Mouse (Mus musculus) kidney, embryonic 15.5 days (tissue): ENCODE results near the gene Ces2c. TPM values are rescaled to one million over a fixed set of nuclear protein-coding genes. Genes with fewer than 3 reads are reported as not detected.
"Not testable (repeated sequence)": the region's sequence is repeated elsewhere in the genome, so short reads cannot be mapped to it uniquely, and the experiment has no call there.

Experiments used
- ATAC-seq: fragments of 200-750 bp; cut with Nextera tagmentation; replicated peaks from 2 replicates; pipeline ENCODE4 v1.8.0; 2017; ENCODE audit warnings: moderate TSS enrichment; ENCODE audit not compliant: low FRiP score
- H3K27ac ChIP-seq: fragments of 300-500 bp; sonication (generic); 2 replicates; pipeline ENCODE4 v1.5.1; 2015; ENCODE audit warnings: mild to moderate bottlenecking, inconsistent platforms
- H3K27me3 ChIP-seq: fragments of 300-500 bp; sonication (generic); 2 replicates; pipeline ENCODE4 v1.6.1; 2015; ENCODE audit warnings: inconsistent platforms
- H3K36me3 ChIP-seq: fragments of 300-500 bp; sonication (generic); 2 replicates; pipeline ENCODE4 v1.6.1; 2015; ENCODE audit warnings: inconsistent platforms
- H3K4me1 ChIP-seq: fragments of 300-500 bp; sonication (generic); 2 replicates; pipeline ENCODE4 v1.6.1; 2015; ENCODE audit warnings: inconsistent platforms
- H3K4me2 ChIP-seq: fragments of 300-500 bp; sonication (generic); 2 replicates; pipeline ENCODE4 v1.6.1; 2015; ENCODE audit warnings: moderate library complexity, mild to moderate bottlenecking, inconsistent platforms
- H3K4me3 ChIP-seq: fragments of 300-500 bp; sonication (generic); replicated peaks from 2 replicates; pipeline ENCODE4 v1.5.1; 2015; ENCODE audit warnings: mild to moderate bottlenecking, inconsistent platforms
- H3K9ac ChIP-seq: fragments of 300-500 bp; sonication (generic); 2 replicates; pipeline ENCODE4 v1.6.1; 2015; ENCODE audit warnings: mild to moderate bottlenecking, inconsistent platforms
- H3K9me3 ChIP-seq: fragments of 300-500 bp; sonication (generic); replicated peaks from 2 replicates; pipeline ENCODE4 v1.6.1; 2016; ENCODE audit warnings: inconsistent platforms
- WGBS: fragments of 180-500 bp; shearing (Covaris S2); methylation state at CpG from one replicate; pipeline ENCODE4 v1.1.7; 2015; ENCODE audit warnings: mixed read lengths; 5-methylcytosine and 5-hydroxymethylcytosine counted together
- polyA plus RNA-seq: library from polyadenylated mRNA; unstranded; fragments of >200 nt; fragmentation: Nextera tagmentation; extraction: Ambion mirVana; gene quantifications from 2 replicates; pipeline ENCODE4 v1.2.1, GENCODE M21; 2015

Ces2c gene
- 0.08 and 0.19 TPM in 2 replicates for polyA plus RNA-seq

GRCm38 (mm10) chr8:104846831-104847230 lies at the start of gene Ces2c:
Gene Ces2c (plus strand): TSS chr8:104847068.
- no peak within 1 kb of the TSS for H3K4me2 ChIP-seq
- H3K4me1 ChIP-seq: no peaks in the 10 kb centered on the region
- ATAC-seq: no peak
- H3K4me3 ChIP-seq: no peak within 1 kb of the TSS
- no peaks in the 10 kb centered on the region for H3K27me3 ChIP-seq
- no peak within 1 kb of the TSS for H3K27ac ChIP-seq
- H3K9ac ChIP-seq: no peak within 1 kb of the TSS
- no peaks in the 10 kb centered on the region for H3K36me3 ChIP-seq
- 70% methylated on average over 3 of the region's 3 CpGs for WGBS
- H3K9me3 ChIP-seq: no peaks in the 10 kb centered on the region

DNA sequence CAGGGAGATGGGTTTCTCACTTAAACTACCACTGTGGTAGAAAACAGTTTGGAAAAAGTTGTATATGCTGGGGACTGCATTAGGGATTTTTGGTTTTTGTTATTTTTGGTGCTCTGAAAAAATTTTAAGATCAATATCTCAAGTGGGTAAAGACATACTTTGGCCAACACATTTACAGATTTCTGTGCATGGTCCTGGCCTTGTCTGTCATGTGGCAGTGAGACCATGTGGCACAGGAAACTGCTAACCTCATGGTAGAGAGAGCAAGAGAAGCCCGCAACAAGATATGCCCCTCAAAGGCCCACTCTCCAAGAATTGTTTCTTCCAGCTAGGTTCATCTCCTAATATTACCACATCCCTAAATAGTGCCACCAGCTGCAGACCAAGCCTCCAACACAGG lies 47.5 kb upstream of the Ces2c start:
- no peak overlapping the region for H3K27ac ChIP-seq
- WGBS: 90% methylated on average over 1 of the region's 1 CpGs
- no peak for ATAC-seq
- H3K4me2 ChIP-seq: no peak overlapping the region
- no peaks in the 10 kb centered on the region for H3K27me3 ChIP-seq
- H3K9me3 ChIP-seq: no peaks in the 10 kb centered on the region
- H3K4me1 ChIP-seq: no peaks in the 10 kb centered on the region
- no peak overlapping the region for H3K9ac ChIP-seq
- no peak overlapping the region for H3K4me3 ChIP-seq
- H3K36me3 ChIP-seq: no peaks in the 10 kb centered on the region

DNA sequence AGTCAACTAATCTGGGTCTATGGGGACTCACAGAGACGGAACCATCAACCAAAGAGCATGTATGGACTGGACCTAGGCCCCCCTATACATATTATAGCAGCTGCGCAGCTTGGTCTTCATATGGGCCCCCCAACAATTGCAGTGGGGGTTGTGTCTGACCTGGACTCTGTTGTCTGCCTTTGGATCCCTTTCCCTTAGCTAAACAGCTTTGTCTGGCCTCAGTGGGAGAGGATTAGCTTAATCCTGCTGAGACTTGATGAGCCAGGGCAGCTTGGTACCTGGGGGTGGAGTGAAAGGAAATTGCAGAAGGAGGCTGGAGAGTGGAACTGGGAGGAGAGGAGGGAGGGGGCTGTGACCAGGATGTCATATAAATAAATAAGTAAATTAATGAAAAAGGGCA lies 40.7 kb upstream of the Ces2c start:
- no peak overlapping the region for H3K27ac ChIP-seq
- 44% methylated on average over 2 of the region's 2 CpGs for WGBS
- H3K4me2 ChIP-seq: no peak overlapping the region
- H3K27me3 ChIP-seq: no peaks in the 10 kb centered on the region
- no peak for ATAC-seq
- H3K4me3 ChIP-seq: no peak overlapping the region
- H3K9ac ChIP-seq: no peak overlapping the region
- H3K36me3 ChIP-seq: no peaks in the 10 kb centered on the region
- H3K9me3 ChIP-seq: no peaks in the 10 kb centered on the region
- no peaks in the 10 kb centered on the region for H3K4me1 ChIP-seq

DNA sequence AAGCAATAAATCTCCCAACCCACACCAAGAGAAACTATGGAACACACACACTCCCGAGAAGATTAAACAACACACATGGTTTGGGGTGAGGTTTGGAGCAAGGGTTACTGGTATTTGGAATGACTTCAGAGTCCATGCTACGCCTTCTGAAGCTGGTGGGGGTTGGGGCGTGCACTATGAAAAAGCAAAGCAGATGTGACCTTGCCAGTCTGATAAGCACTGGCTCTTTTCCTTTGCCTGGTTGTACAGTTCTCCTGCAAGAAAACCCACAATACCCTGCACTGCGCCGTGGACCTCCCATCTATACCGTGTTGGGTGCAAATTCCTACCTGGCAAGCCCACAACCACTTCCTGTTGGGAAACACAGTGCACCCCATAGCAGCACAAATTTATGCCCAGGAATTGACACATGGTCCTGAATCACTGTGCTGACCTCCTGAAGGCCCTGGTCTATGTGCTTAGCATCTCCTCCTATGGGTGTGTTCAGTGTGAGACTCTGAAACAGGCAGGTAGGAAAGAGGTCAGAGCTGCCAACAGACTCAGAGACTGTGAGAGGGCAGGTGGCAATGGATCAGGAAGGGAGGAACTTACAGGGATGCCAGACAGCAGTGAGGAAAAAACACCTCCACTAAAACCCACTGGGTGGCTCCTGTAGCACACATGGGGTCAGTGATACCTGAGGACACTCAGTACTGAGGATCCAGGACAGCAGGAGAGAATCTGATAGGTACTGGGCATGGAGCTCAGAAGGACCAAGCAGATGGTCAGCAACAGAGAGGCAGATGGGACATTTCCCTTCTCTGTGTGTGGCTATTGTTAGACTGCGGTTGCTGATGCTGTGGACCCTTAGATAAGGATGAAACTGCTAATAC lies 38.1 kb upstream of the Ces2c start:
- ATAC-seq: no peak
- Histone ChIP-seq H3K9me3 (no peaks in the 10 kb centered on the region), H3K27ac (no peak overlapping the region), H3K4me3 (no peak overlapping the region), H3K36me3 (no peaks in the 10 kb centered on the region), H3K9ac (no peak overlapping the region), H3K4me2 (no peak overlapping the region), H3K4me1 (no peaks in the 10 kb centered on the region), H3K27me3 (no peaks in the 10 kb centered on the region)
- 87% methylated on average over 7 of the region's 7 CpGs for WGBS

DNA sequence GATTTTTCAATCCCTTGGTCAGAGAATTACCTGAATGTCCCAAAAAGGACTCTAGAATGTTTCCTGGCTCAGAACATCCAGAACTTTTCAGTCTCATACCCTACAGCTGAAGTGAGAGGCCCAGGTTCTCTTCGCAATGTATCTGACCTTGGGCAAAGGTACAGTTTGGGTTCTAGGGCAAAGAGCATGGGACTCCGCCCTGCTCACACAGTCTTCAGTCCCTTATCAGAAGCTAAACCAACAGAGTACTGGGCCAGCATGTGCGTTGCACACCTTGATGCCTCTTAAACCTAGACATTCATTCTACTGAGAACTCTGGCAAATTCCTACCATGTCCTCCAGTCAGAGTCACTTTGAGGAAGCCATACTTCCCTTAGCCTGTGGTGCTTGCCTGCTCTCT lies 37.4 kb upstream of the Ces2c start:
- Histone ChIP-seq H3K27ac (no peak overlapping the region), H3K9me3 (no peaks in the 10 kb centered on the region), H3K4me2 (no peak overlapping the region), H3K27me3 (no peaks in the 10 kb centered on the region), H3K4me3 (no peak overlapping the region), H3K4me1 (no peaks in the 10 kb centered on the region), H3K36me3 (no peaks in the 10 kb centered on the region), H3K9ac (no peak overlapping the region)
- WGBS: 94% methylated on average over 3 of the region's 3 CpGs
- ATAC-seq: no peak

- no peak overlapping the region for H3K27ac ChIP-seq
- H3K36me3 ChIP-seq: no peaks in the 10 kb centered on the region
- ATAC-seq: no peak
- 84% methylated on average over 1 of the region's 1 CpGs for WGBS
- no peaks in the 10 kb centered on the region for H3K4me1 ChIP-seq
- H3K9me3 ChIP-seq: no peaks in the 10 kb centered on the region
- no peak overlapping the region for H3K4me2 ChIP-seq
- no peak overlapping the region for H3K9ac ChIP-seq
- H3K27me3 ChIP-seq: no peaks in the 10 kb centered on the region
- no peak overlapping the region for H3K4me3 ChIP-seq
Observed at GRCm38 (mm10) chr8:104826912-104827311, 20.0 kb upstream of the Ces2c start.

DNA sequence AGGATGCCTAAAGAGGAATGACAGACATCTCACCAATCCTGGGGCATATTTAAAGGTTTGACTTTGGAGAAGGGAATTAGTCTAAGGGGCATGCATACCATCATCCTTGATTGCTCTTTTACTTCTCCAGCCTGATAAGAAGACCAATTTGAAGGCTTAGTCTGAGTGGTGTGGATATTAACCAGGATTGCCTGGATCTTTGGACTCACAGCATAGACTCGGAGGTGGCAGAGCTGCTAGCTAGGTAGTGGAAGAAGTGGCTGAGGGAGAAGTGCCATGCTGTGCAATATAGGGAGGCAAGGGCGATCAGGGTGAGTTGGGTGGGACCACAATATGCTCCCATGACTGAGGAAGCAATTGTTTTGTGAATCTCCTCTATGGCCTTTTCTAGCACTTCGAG lies 18.6 kb upstream of the Ces2c start:
- H3K4me3 ChIP-seq: no peak overlapping the region
- no peaks in the 10 kb centered on the region for H3K9me3 ChIP-seq
- H3K27me3 ChIP-seq: no peaks in the 10 kb centered on the region
- H3K36me3 ChIP-seq: no peaks in the 10 kb centered on the region
- no peak overlapping the region for H3K4me2 ChIP-seq
- 81% methylated on average over 3 of the region's 3 CpGs for WGBS
- H3K4me1 ChIP-seq: no peaks in the 10 kb centered on the region
- ATAC-seq: no peak
- H3K9ac ChIP-seq: no peak overlapping the region
- H3K27ac ChIP-seq: no peak overlapping the region

DNA sequence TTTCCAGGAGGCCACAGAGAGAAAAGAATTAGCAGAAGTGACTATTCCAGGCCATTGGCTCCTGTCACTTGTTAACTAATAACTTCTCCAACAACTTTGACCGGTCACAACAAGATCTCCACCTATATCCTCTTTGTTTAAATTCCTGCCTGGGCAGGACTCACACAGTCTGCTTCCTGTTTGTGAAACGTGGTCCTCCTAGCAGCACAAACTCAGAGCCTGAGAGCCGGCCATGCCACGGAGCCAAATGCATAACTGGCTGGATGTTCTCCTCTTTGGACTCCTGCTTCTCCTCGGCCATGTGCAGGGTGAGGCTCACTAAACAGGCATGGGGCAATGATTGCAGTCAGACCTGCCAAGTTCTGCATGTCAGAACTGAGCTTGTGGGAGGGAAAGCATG lies 15.4 kb upstream of the Ces2c start, which contains the start of gene Ces2b:
Gene Ces2b, plus strand, starts transcription at position 133 of the 400 bp plus-strand sequence.
- WGBS: 57% methylated on average over 5 of the region's 5 CpGs
- no peak for ATAC-seq
- no peaks in the 10 kb centered on the region for H3K4me1 ChIP-seq
- H3K9me3 ChIP-seq: no peaks in the 10 kb centered on the region
- no peaks in the 10 kb centered on the region for H3K36me3 ChIP-seq
- no peak within 1 kb of the TSS for H3K9ac ChIP-seq
- no peak within 1 kb of the TSS for H3K4me2 ChIP-seq
- H3K27ac ChIP-seq: no peak within 1 kb of the TSS
- H3K4me3 ChIP-seq: no peak within 1 kb of the TSS
- H3K27me3 ChIP-seq: no peaks in the 10 kb centered on the region

GRCm38 (mm10) chr8:104841360-104842078 lies 5.3 kb upstream of the Ces2c start:
- H3K27ac ChIP-seq: no peak overlapping the region
- no peaks in the 10 kb centered on the region for H3K4me1 ChIP-seq
- no peak overlapping the region for H3K4me3 ChIP-seq
- ATAC-seq: no peak
- H3K4me2 ChIP-seq: no peak overlapping the region
- WGBS: 84% methylated on average over 3 of the region's 3 CpGs
- H3K9me3 ChIP-seq: no peaks in the 10 kb centered on the region
- H3K9ac ChIP-seq: no peak overlapping the region
- H3K27me3 ChIP-seq: no peaks in the 10 kb centered on the region
- H3K36me3 ChIP-seq: no peaks in the 10 kb centered on the region

DNA sequence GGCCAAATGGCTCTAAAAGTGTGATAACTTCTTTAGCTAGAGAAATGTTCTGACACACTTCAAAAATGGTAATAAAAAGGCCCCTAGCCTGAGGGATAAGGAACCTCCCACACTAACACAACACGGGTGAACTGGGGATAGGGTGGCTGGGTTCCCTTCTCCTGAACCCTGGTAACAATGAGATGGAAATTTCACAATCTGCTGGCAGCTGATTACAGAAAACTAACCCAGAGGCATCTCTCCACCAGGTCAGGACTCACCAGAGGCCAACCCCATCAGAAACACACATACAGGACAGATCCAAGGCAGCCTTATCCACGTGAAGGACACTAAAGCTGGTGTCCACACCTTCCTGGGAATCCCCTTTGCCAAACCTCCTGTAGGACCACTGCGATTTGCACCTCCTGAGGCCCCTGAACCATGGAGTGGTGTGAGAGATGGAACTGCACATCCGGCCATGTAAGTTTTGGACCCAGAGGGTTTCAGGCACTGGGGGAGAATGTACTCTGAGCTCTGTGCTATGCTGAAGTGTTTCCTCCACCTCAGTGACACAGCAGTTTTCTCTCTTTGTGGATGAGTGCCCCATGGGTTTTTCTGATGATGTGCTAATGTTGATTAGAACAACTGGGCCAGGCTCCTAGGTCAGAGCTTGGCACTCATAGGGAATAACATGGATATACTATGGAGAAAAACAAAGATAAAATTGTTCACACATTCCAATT lies 1.0 kb downstream of the Ces2c start:
- Histone ChIP-seq H3K4me1 (no peaks in the 10 kb centered on the region), H3K9ac (no peak overlapping the region), H3K36me3 (no peaks in the 10 kb centered on the region), H3K27me3 (no peaks in the 10 kb centered on the region), H3K4me3 (no peak overlapping the region), H3K4me2 (no peak overlapping the region), H3K9me3 (no peaks in the 10 kb centered on the region), H3K27ac (no peak overlapping the region)
- 67% methylated on average over 4 of the region's 4 CpGs for WGBS
- ATAC-seq: no peak

- not testable (repeated sequence) for H3K27ac ChIP-seq, H3K4me2 ChIP-seq, H3K36me3 ChIP-seq, ATAC-seq, H3K9ac ChIP-seq, H3K27me3 ChIP-seq, H3K4me3 ChIP-seq, H3K9me3 ChIP-seq, H3K4me1 ChIP-seq
- WGBS: no CpG with 5 or more reads among the region's 4 CpGs
Observed at GRCm38 (mm10) chr8:104866844-104867531, 20.1 kb downstream of the Ces2c start.
